Mouse (Mus musculus): Measurements from ENCODE around the gene Cdyl2. TPM values are rescaled to one million over a fixed set of nuclear protein-coding genes. Genes with fewer than 3 reads are reported as not detected.

Gene Cdyl2
- polyA plus RNA-seq, 1 experiment from 2014 or later = 9.7 TPM

Other genes starting within 250 kb of the Cdyl2 start
- 2.7 and 3.7 TPM in 2 replicates for gene Dynlrb2, start 228.0 kb downstream of the Cdyl2 start, polyA plus RNA-seq (2015; fragmentation: Nextera tagmentation; extraction: Ambion mirVana)
- gene Cmc2, start 188.5 kb upstream of the Cdyl2 start, polyA plus RNA-seq (2015; fragmentation: Nextera tagmentation; extraction: Ambion mirVana) = 40.9 and 46.8 TPM in 2 replicates
- gene Cenpn, start 188.7 kb upstream of the Cdyl2 start, polyA plus RNA-seq (2015; fragmentation: Nextera tagmentation; extraction: Ambion mirVana) = 10.2 and 12.5 TPM in 2 replicates
- gene Atmin, start 210.4 kb upstream of the Cdyl2 start, polyA plus RNA-seq (2015; fragmentation: Nextera tagmentation; extraction: Ambion mirVana) = 20.6 and 21.4 TPM in 2 replicates
- gene 1700030J22Rik, start 246.0 kb upstream of the Cdyl2 start, polyA plus RNA-seq (2015; fragmentation: Nextera tagmentation; extraction: Ambion mirVana) = 4.9 and 6.5 TPM in 2 replicates

All from neural tube, embryonic 13.5 days (tissue).